Mouse (Mus musculus) heart, embryonic 13.5 days (tissue): Measurements from ENCODE around the gene Tmem86a. TPM values are rescaled to one million over a fixed set of nuclear protein-coding genes. Genes with fewer than 3 reads are reported as not detected.

ENCODE experiments used
- ATAC-seq: fragments of 200-750 bp; cut with Nextera tagmentation; 2 replicates; pipeline ENCODE4 v1.8.0; 2017; ENCODE audit warnings: moderate TSS enrichment; ENCODE audit not compliant: insufficient number of reproducible peaks, low FRiP score, low TSS enrichment; ENCODE audit errors: extremely low read depth
- H3K27ac ChIP-seq: fragments of 300-500 bp; sonication (generic); replicated peaks from 2 replicates; pipeline ENCODE4 v1.5.1; 2015; ENCODE audit warnings: moderate library complexity, mild to moderate bottlenecking, inconsistent platforms
- H3K27me3 ChIP-seq: fragments of 300-500 bp; sonication (generic); replicated peaks from 2 replicates; pipeline ENCODE4 v1.6.1; 2015; ENCODE audit warnings: mild to moderate bottlenecking, inconsistent platforms
- H3K36me3 ChIP-seq: fragments of 300-500 bp; sonication (generic); 2 replicates; pipeline ENCODE4 v1.6.1; 2015; ENCODE audit warnings: mild to moderate bottlenecking, inconsistent platforms
- H3K4me1 ChIP-seq: fragments of 300-500 bp; sonication (generic); 2 replicates; pipeline ENCODE4 v1.6.1; 2015; ENCODE audit warnings: inconsistent platforms
- H3K4me2 ChIP-seq: fragments of 300-500 bp; sonication (generic); 2 replicates; pipeline ENCODE4 v1.6.1; 2015; ENCODE audit warnings: inconsistent platforms, mild to moderate bottlenecking, moderate library complexity
- H3K4me3 ChIP-seq: fragments of 300-500 bp; sonication (generic); 2 replicates; pipeline ENCODE4 v1.5.1; 2015; ENCODE audit warnings: moderate library complexity, mild to moderate bottlenecking, inconsistent platforms
- H3K9ac ChIP-seq: fragments of 300-500 bp; sonication (generic); 2 replicates; pipeline ENCODE4 v1.6.1; 2015; ENCODE audit warnings: inconsistent platforms, mild to moderate bottlenecking, moderate library complexity
- H3K9me3 ChIP-seq: fragments of 300-500 bp; sonication (generic); 2 replicates; pipeline ENCODE4 v1.6.1; 2016; ENCODE audit warnings: inconsistent platforms
- WGBS: fragments of 180-500 bp; shearing (Covaris S2); methylation state at CpG from one replicate; pipeline ENCODE4 v1.1.7; 2015; ENCODE audit warnings: mixed read lengths; 5-methylcytosine and 5-hydroxymethylcytosine counted together
- polyA plus RNA-seq: library from polyadenylated mRNA; unstranded; fragments of >200 nt; fragmentation: Nextera tagmentation; extraction: Ambion mirVana; gene quantifications from 2 replicates; pipeline ENCODE4 v1.2.1, GENCODE M21; 2015

Gene Tmem86a
- polyA plus RNA-seq, 1 experiment from 2014 or later = 22.5 TPM

DNA sequence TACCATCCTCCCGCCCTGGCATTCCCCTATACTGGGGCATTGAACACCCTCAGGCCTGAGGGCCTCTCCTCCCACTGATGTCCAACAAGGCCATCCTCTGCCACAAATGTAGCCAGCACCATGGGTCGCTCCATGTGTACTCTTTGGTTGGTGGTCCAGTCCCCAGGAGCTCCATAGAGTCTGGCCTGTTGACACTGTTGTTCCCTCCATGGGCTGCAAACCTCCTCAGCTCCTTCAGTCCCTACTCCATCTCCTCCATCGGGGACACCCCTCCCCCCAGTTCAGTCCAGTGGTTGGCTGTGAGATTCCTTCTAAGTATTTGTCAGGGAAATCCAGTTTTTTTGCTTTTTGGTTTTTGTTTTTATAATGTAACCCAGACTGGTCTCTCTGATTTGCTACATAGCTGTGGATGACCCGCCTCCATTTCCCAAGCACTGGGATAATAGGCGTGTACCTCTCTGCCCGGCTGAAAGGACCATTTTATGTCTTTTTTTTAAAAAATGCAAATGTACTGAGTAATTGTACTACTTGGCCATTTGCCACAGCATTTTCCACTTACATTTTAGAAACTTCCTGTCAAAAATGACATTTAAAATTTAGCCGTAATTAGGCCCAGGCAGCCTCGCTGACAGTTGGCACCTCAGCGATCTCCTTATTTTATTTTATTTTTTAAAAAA is 19.7 kb upstream of the Tmem86a start:
- H3K9me3 ChIP-seq = no peaks in the 10 kb centered on the region
- H3K36me3 ChIP-seq = no peaks in the 10 kb centered on the region
- H3K27ac ChIP-seq = no peak overlapping the region
- H3K4me2 ChIP-seq = no peak overlapping the region
- no peaks in the 10 kb centered on the region for H3K4me1 ChIP-seq
- H3K27me3 ChIP-seq = no peaks in the 10 kb centered on the region
- 73% methylated on average over 9 of the region's 9 CpGs for WGBS
- no peak overlapping the region for H3K9ac ChIP-seq
- H3K4me3 ChIP-seq = no peak overlapping the region
- ATAC-seq = no peak

- H3K4me2 ChIP-seq = no peak overlapping the region
- ATAC-seq = no peak
- no peaks in the 10 kb centered on the region for H3K27me3 ChIP-seq
- no peaks in the 10 kb centered on the region for H3K9me3 ChIP-seq
- no peaks in the 10 kb centered on the region for H3K4me1 ChIP-seq
- no peak overlapping the region for H3K9ac ChIP-seq
- no peaks in the 10 kb centered on the region for H3K36me3 ChIP-seq
- WGBS = 71% methylated on average over 4 of the region's 4 CpGs
- no peak overlapping the region for H3K4me3 ChIP-seq
- no peak overlapping the region for H3K27ac ChIP-seq
Measured at GRCm38 (mm10) chr7:47031371-47031770, 19.0 kb upstream of the Tmem86a start.

- ATAC-seq = no peak
- H3K4me1 ChIP-seq = no peaks in the 10 kb centered on the region
Measured at GRCm38 (mm10) chr7:47034785-47035384, 15.5 kb upstream of the Tmem86a start.

DNA sequence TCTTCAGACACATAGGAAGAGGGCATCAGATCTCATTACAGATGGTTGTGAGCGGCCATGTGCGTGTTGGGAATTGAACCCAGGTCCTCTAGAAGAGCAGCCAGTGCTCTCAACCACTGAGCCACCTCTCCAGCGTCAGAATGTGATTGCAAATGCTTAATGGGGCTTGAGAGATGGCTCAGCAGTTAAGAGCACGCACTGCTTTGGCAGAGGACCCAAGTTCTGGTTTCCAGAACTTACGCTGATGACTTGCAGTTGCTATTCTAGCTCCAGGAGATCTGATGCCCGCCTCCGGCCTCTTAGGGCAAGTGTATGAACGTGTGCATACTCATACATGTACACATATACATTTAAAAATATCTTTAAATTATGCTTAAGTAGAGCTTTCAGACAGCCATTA is 15.0 kb upstream of the Tmem86a start:
- no peak for ATAC-seq
- no peaks in the 10 kb centered on the region for H3K27me3 ChIP-seq
- WGBS = 71% methylated on average over 8 of the region's 8 CpGs

More at GRCm38 (mm10) chr7:47034785-47035384, 15.5 kb upstream of the Tmem86a start:
- Histone ChIP-seq H3K9me3 (no peaks in the 10 kb centered on the region), H3K27me3 (no peaks in the 10 kb centered on the region), H3K4me3 (no peak overlapping the region), H3K9ac (no peak overlapping the region), H3K36me3 (no peaks in the 10 kb centered on the region), H3K4me2 (no peak overlapping the region), H3K27ac (no peak overlapping the region)
- WGBS = 82% methylated on average over 4 of the region's 4 CpGs

DNA sequence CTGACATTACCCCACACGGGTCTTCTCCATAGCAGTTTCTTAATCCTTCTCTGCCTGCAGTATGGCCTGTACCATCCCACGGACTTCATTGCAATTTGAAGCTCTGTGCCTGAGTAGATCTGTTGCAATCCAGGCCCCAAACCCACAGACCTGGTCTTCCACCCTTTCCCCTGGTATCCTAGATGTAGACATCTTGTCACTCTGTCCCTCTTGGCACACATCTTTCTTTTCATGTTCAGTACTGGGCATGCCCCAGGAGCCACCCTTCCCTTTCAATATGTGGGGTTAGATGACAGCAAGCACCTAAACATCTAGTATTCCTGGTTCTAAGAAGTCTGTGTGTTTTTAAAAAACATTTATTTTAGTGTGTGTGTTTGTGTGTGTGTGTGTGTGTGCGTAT is 8.7 kb upstream of the Tmem86a start:
- Histone ChIP-seq H3K4me1 (0 out of 2 replicates have a peak, but pooled peaks cover 7% of the 10 kb centered on the region), H3K9me3 (no peaks in the 10 kb centered on the region), H3K9ac (no peak overlapping the region), H3K4me2 (no peak overlapping the region), H3K4me3 (no peak overlapping the region), H3K27me3 (no peaks in the 10 kb centered on the region), H3K27ac (no peak overlapping the region), H3K36me3 (no peaks in the 10 kb centered on the region)
- ATAC-seq = no peak
- WGBS = 79% methylated on average over 3 of the region's 3 CpGs

More for the DNA sequence above, 15.0 kb upstream of the Tmem86a start:
- no peaks in the 10 kb centered on the region for H3K36me3 ChIP-seq
- H3K27ac ChIP-seq = no peak overlapping the region
- H3K4me2 ChIP-seq = no peak overlapping the region
- H3K9me3 ChIP-seq = no peaks in the 10 kb centered on the region
- no peak overlapping the region for H3K4me3 ChIP-seq
- H3K9ac ChIP-seq = no peak overlapping the region
- no peaks in the 10 kb centered on the region for H3K4me1 ChIP-seq

- Histone ChIP-seq H3K9me3 (no peaks in the 10 kb centered on the region), H3K4me1 (0 out of 2 replicates have a peak, but pooled peaks cover 7% of the 10 kb centered on the region), H3K4me2 (no peak overlapping the region), H3K27ac (0 out of 2 replicates have a peak overlapping the region, but pooled peaks have one; percentile 30), H3K4me3 (no peak overlapping the region), H3K9ac (no peak overlapping the region), H3K27me3 (no peaks in the 10 kb centered on the region), H3K36me3 (no peaks in the 10 kb centered on the region)
- ATAC-seq = no peak
- WGBS = 80% methylated on average over 4 of the region's 4 CpGs
Measured at GRCm38 (mm10) chr7:47042121-47042520, 8.3 kb upstream of the Tmem86a start.

DNA sequence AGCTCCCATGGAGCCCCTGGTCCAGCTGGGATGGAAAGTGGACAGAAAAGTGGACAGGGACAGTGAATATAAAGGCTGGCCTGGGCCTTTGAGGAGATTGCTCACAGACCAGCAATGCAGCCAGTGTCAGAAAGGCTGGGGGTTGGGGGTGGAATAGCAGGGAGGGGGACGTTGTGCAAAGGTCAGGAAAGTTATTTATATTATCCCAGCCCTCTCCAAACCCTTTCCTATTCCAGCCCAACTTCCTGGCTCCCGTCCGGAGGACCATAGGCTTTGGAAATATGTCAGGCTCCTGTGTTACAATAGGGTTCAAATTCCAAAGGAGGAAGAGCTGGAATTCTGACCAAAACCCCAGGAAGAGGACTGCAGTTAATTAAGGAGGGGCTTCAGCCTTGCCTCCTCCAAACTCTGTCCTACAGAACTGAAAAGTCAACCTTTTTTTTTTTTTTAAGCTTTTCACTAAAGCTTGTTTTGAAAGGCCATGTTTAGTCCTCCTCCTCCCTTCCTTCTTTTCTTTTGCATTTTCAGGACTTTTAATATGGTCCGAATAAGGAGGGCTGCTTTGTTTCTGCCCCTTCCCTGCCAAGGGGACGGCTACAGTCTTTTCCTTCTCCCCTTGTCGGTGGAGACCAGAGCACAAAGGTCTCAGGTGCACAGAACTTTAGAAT is 7.4 kb upstream of the Tmem86a start:
- peak overlapping the region; percentile 30 for H3K27ac ChIP-seq
- 0 out of 2 replicates have a peak, but pooled peaks cover 7% of the 10 kb centered on the region for H3K4me1 ChIP-seq
- WGBS = 35% methylated on average over 6 of the region's 6 CpGs
- no peak for ATAC-seq
- H3K27me3 ChIP-seq = 0 out of 2 replicates have a peak, but pooled peaks cover 4% of the 10 kb centered on the region
- H3K36me3 ChIP-seq = no peaks in the 10 kb centered on the region
- no peaks in the 10 kb centered on the region for H3K9me3 ChIP-seq
- H3K4me2 ChIP-seq = no peak overlapping the region
- no peak overlapping the region for H3K9ac ChIP-seq
- no peak overlapping the region for H3K4me3 ChIP-seq

DNA sequence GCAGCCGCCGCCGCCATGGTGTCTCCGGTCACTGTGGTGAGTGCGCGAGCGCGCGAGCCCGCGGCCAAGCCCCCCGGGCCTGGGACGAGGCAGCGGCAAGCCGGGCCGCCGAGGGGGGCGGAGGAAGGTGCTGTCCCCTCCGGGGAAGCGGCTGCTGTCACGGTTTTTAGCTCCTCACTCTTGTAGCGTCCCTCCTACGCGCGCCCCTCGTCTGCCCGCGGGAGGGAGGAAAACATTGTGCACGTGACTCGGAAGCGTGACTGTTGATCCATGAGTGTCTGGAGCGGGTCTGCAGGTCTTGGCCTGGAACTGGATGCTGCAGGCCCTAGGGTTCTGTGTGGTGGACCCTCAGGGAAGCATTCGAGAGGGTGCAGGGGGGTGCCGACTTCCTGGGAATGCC is 365 bp downstream of the Tmem86a start:
- Histone ChIP-seq H3K9me3 (no peaks in the 10 kb centered on the region), H3K36me3 (peaks cover 17% of the 10 kb centered on the region), H3K4me1 (peaks cover 28% of the 10 kb centered on the region), H3K27me3 (0 out of 2 replicates have a peak, but pooled peaks cover 8% of the 10 kb centered on the region), H3K9ac (peak overlapping the region; percentile 89), H3K4me3 (peak overlapping the region; percentile 80), H3K4me2 (peak overlapping the region; percentile 83), H3K27ac (peak overlapping the region; percentile 94)
- ATAC-seq = peak; percentile 45
- under 1% methylated on average over 33 of the region's 34 CpGs for WGBS

DNA sequence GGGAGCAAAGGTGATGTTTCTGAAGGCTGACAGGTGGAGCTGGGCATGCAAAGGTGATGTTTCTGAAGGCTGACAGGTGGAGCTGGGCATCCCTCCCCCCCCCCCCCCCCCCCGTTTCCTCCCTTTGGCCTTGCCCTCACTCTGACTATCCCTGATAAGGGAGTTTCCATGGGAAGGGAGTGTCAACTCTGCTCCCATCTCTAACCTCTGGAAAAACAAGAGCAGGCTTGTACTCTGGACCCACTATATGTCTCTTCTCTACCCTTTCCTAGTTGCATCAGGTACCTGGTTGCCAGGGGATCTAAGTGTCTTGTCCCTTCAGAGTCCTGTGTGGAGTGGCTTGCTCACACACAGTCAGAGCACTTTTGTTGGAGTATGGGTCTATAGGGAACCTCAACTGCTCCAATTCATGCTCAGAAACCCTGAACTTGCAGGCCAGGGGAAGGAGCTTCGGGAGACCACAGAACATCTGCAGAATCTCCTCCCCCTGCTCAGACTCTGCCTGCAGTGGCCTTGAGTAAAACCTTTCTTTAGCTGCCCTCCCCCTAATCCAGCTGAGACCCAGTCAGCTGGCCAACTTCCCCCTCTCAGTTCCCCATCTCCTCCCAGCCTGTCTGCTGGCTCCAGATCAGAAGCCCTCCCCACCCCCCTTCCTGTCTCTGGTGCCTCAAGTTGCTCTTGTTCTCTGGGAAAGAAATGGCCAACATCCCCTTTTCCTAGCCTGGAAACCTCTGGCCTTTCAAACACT is 1.2 kb downstream of the Tmem86a start:
- ATAC-seq = no peak
- Histone ChIP-seq H3K9me3 (no peaks in the 10 kb centered on the region), H3K4me3 (peak overlapping the region; percentile 80), H3K4me1 (peaks cover 28% of the 10 kb centered on the region), H3K9ac (peak overlapping the region; percentile 89), H3K36me3 (peaks cover 17% of the 10 kb centered on the region), H3K27me3 (0 out of 2 replicates have a peak, but pooled peaks cover 8% of the 10 kb centered on the region), H3K4me2 (peak overlapping the region; percentile 83), H3K27ac (peak overlapping the region; percentile 94)
- 7% methylated on average over 2 of the region's 2 CpGs for WGBS

DNA sequence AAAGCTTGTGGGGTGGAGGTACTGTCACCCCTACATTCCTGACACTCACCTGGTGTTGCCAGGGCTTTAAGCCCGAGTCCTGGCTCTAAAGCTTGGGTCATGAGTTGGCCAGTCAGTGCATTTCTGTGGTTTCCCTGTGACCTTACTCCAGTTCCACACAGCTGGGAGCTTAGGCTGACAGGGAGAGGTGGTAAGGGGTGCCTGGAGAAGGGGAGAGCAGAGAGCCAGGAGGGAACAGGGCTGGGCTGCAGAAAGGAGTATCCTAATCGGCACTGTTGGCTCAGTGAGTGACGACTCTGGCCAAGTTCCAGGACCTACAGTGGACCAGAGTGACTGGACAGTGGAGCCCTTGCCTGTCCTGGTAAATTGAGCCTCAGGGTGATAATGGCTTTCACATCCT is 1.9 kb downstream of the Tmem86a start:
- H3K4me1 ChIP-seq = peaks cover 28% of the 10 kb centered on the region
- H3K4me2 ChIP-seq = peak overlapping the region; percentile 83
- WGBS = 13% methylated on average over 3 of the region's 3 CpGs
- peaks cover 17% of the 10 kb centered on the region for H3K36me3 ChIP-seq
- peak overlapping the region; percentile 80 for H3K4me3 ChIP-seq
- H3K27me3 ChIP-seq = 0 out of 2 replicates have a peak, but pooled peaks cover 8% of the 10 kb centered on the region
- H3K9me3 ChIP-seq = no peaks in the 10 kb centered on the region
- H3K9ac ChIP-seq = peak overlapping the region; percentile 89
- peak; percentile 11; the same call in 1 of the 2 replicates for ATAC-seq
- H3K27ac ChIP-seq = peak overlapping the region; percentile 94

DNA sequence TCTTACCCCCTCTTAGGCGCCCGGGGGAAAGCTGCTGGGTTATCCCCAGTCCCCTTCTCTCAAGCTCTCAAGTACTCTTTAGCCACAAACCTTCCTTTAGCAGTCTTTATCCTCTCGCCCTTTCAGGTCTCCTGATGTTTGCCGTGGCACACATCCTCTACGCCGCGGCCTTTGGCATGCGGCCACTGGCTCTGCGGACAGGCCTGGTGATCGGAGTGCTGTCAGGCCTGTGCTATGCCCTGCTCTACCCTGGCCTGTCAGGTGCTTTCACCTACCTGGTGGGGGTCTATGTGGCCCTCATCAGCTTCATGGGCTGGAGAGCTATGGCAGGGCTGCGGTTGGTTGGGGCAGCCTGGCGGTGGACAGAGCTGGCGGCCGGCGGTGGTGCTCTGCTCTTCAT is 2.9 kb downstream of the Tmem86a start:
- H3K9me3 ChIP-seq = no peaks in the 10 kb centered on the region
- H3K36me3 ChIP-seq = peaks cover 17% of the 10 kb centered on the region
- 87% methylated on average over 15 of the region's 15 CpGs for WGBS

More for the DNA sequence above, 2.9 kb downstream of the Tmem86a start:
- Histone ChIP-seq H3K9ac (0 out of 2 replicates have a peak overlapping the region, but pooled peaks have one; percentile 3), H3K4me3 (no peak overlapping the region), H3K27ac (peak overlapping the region; percentile 94; the same call in 1 of the 2 replicates), H3K4me2 (peak overlapping the region; percentile 83), H3K27me3 (0 out of 2 replicates have a peak, but pooled peaks cover 3% of the 10 kb centered on the region), H3K4me1 (peaks cover 28% of the 10 kb centered on the region)
- no peak for ATAC-seq
